Mouse (Mus musculus): ENCODE data around the gene Rnf166. TPM values are rescaled to one million over a fixed set of nuclear protein-coding genes. Genes with fewer than 3 reads are reported as not detected.

Gene Rnf166
- 96.0 to 108 TPM (median 106 TPM) in 3 replicates for total RNA-seq (2017)

GRCm38 (mm10) chr8:122475580-122476320 is at the start of gene Rnf166, which contains the start of gene Ctu2:
Gene Rnf166 (minus strand): TSS chr8:122476064.
Gene Ctu2 (plus strand): TSS chr8:122476143.
- peak; percentile 20 for ATAC-seq (replicated peaks; ENCODE audit: insufficient number of reproducible peaks, low FRiP score, low TSS enrichment, poor library complexity, severe bottlenecking)

GRCm38 (mm10) chr8:122525004-122525403 is 49.1 kb upstream of the Rnf166 start:
- ATAC-seq (replicated peaks; ENCODE audit: insufficient number of reproducible peaks, low FRiP score, low TSS enrichment, poor library complexity, severe bottlenecking), result no peak

- ATAC-seq (replicated peaks; ENCODE audit: insufficient number of reproducible peaks, low FRiP score, low TSS enrichment, poor library complexity, severe bottlenecking), result no peak
Measured at GRCm38 (mm10) chr8:122524506-122524905, 48.6 kb upstream of the Rnf166 start.

- ATAC-seq (replicated peaks; ENCODE audit: insufficient number of reproducible peaks, low FRiP score, low TSS enrichment, poor library complexity, severe bottlenecking), result no peak
Measured at GRCm38 (mm10) chr8:122523652-122524360, 47.9 kb upstream of the Rnf166 start.

- no peak for ATAC-seq (replicated peaks; ENCODE audit: insufficient number of reproducible peaks, low FRiP score, low TSS enrichment, poor library complexity, severe bottlenecking)
Measured at GRCm38 (mm10) chr8:122522796-122523651, 47.2 kb upstream of the Rnf166 start.

GRCm38 (mm10) chr8:122520611-122521010 is 44.7 kb upstream of the Rnf166 start:
- ATAC-seq (replicated peaks; ENCODE audit: insufficient number of reproducible peaks, low FRiP score, low TSS enrichment, poor library complexity, severe bottlenecking), result no peak

- ATAC-seq (replicated peaks; ENCODE audit: insufficient number of reproducible peaks, low FRiP score, low TSS enrichment, poor library complexity, severe bottlenecking), result no peak
Measured at GRCm38 (mm10) chr8:122517541-122518190, 41.8 kb upstream of the Rnf166 start.

GRCm38 (mm10) chr8:122515699-122516098 is 39.8 kb upstream of the Rnf166 start:
- no peak for ATAC-seq (replicated peaks; ENCODE audit: insufficient number of reproducible peaks, low FRiP score, low TSS enrichment, poor library complexity, severe bottlenecking)

GRCm38 (mm10) chr8:122512392-122512791 is 36.5 kb upstream of the Rnf166 start:
- ATAC-seq (replicated peaks; ENCODE audit: insufficient number of reproducible peaks, low FRiP score, low TSS enrichment, poor library complexity, severe bottlenecking), result no peak

GRCm38 (mm10) chr8:122511552-122511951 is 35.7 kb upstream of the Rnf166 start:
- no peak for ATAC-seq (replicated peaks; ENCODE audit: insufficient number of reproducible peaks, low FRiP score, low TSS enrichment, poor library complexity, severe bottlenecking)

- ATAC-seq (replicated peaks; ENCODE audit: insufficient number of reproducible peaks, low FRiP score, low TSS enrichment, poor library complexity, severe bottlenecking), result peak; percentile 75
Measured at GRCm38 (mm10) chr8:122500856-122501255, 25.0 kb upstream of the Rnf166 start.

GRCm38 (mm10) chr8:122497912-122498311 is 22.0 kb upstream of the Rnf166 start:
- ATAC-seq (replicated peaks; ENCODE audit: insufficient number of reproducible peaks, low FRiP score, low TSS enrichment, poor library complexity, severe bottlenecking), result 0 out of 2 replicates have a peak, but pooled peaks have one; percentile 32

- ATAC-seq (replicated peaks; ENCODE audit: insufficient number of reproducible peaks, low FRiP score, low TSS enrichment, poor library complexity, severe bottlenecking), result no peak
Measured at GRCm38 (mm10) chr8:122497016-122497734, 21.3 kb upstream of the Rnf166 start.

GRCm38 (mm10) chr8:122488387-122488786 is 12.5 kb upstream of the Rnf166 start:
- ATAC-seq (replicated peaks; ENCODE audit: insufficient number of reproducible peaks, low FRiP score, low TSS enrichment, poor library complexity, severe bottlenecking), result no peak

- ATAC-seq (replicated peaks; ENCODE audit: insufficient number of reproducible peaks, low FRiP score, low TSS enrichment, poor library complexity, severe bottlenecking), result peak; percentile 39
Measured at GRCm38 (mm10) chr8:122484831-122485230, 9.0 kb upstream of the Rnf166 start.

- no peak for ATAC-seq (replicated peaks; ENCODE audit: insufficient number of reproducible peaks, low FRiP score, low TSS enrichment, poor library complexity, severe bottlenecking)
Measured at GRCm38 (mm10) chr8:122483877-122484276, 8.0 kb upstream of the Rnf166 start.

- no peak for ATAC-seq (replicated peaks; ENCODE audit: insufficient number of reproducible peaks, low FRiP score, low TSS enrichment, poor library complexity, severe bottlenecking)
Measured at GRCm38 (mm10) chr8:122482448-122482847, 6.6 kb upstream of the Rnf166 start.

- ATAC-seq (replicated peaks; ENCODE audit: insufficient number of reproducible peaks, low FRiP score, low TSS enrichment, poor library complexity, severe bottlenecking), result no peak
Measured at GRCm38 (mm10) chr8:122474951-122475560, 808 bp downstream of the Rnf166 start.

All from monocyte, adult 5-6 weeks (primary cell).